Mouse (Mus musculus) stomach, postnatal 0 days (tissue): ENCODE measurements around the gene Dcbld1. TPM values are rescaled to one million over a fixed set of nuclear protein-coding genes. Genes with fewer than 3 reads are reported as not detected.
"Not testable (repeated sequence)": the region's sequence is repeated elsewhere in the genome, so short reads cannot be mapped to it uniquely, and the experiment has no call there.

Experiments
- ATAC-seq: fragments of 200-750 bp; cut with Nextera tagmentation; 2 replicates; pipeline ENCODE4 v1.8.0; 2017; ENCODE audit not compliant: low FRiP score, low TSS enrichment
- DNase-seq: peaks from one replicate; pipeline ENCODE4 v3.0.0-alpha.2; 2016; ENCODE audit warnings: low spot score
- H3K27ac ChIP-seq: fragments of 300-500 bp; sonication (generic); replicated peaks from 2 replicates; pipeline ENCODE4 v1.5.1; 2014; ENCODE audit warnings: mild to moderate bottlenecking, control low read depth
- H3K27me3 ChIP-seq: fragments of 300-500 bp; sonication (generic); 2 replicates; pipeline ENCODE4 v1.6.1; 2014; ENCODE audit warnings: low read length; ENCODE audit not compliant: control insufficient read depth, insufficient read depth
- H3K36me3 ChIP-seq: fragments of 300-500 bp; sonication (generic); 2 replicates; pipeline ENCODE4 v1.6.1; 2014; ENCODE audit warnings: low read length, mixed read lengths; ENCODE audit not compliant: control insufficient read depth, insufficient read depth
- H3K4me1 ChIP-seq: fragments of 300-500 bp; sonication (generic); replicated peaks from 2 replicates; pipeline ENCODE4 v1.6.1; 2014; ENCODE audit warnings: antibody characterized with exemption; ENCODE audit not compliant: control insufficient read depth, insufficient read depth
- H3K4me2 ChIP-seq: fragments of 300-500 bp; sonication (generic); replicated peaks from 2 replicates; pipeline ENCODE4 v1.6.1; 2014; ENCODE audit warnings: low read depth, mild to moderate bottlenecking, control low read depth, moderate library complexity
- H3K4me3 ChIP-seq: fragments of 300-500 bp; sonication (generic); 2 replicates; pipeline ENCODE4 v1.5.1; 2014; ENCODE audit warnings: low read depth, low read length, control low read depth
- H3K9ac ChIP-seq: fragments of 300-500 bp; sonication (generic); 2 replicates; pipeline ENCODE4 v1.6.1; 2014; ENCODE audit warnings: mild to moderate bottlenecking, low read length, control low read depth, mixed read lengths
- H3K9me3 ChIP-seq: fragments of 300-500 bp; sonication (generic); 2 replicates; pipeline ENCODE4 v1.6.1; 2016; ENCODE audit warnings: low read length; ENCODE audit not compliant: control insufficient read depth
- CTCF ChIP-seq: IDR thresholded peaks from 2 replicates; pipeline ENCODE4 v1.5.1; 2016; ENCODE audit warnings: antibody characterized with exemption, low read depth, mild to moderate bottlenecking, moderate library complexity
- EP300 ChIP-seq: optimal IDR thresholded peaks from 2 replicates; pipeline ENCODE3; 2016; ENCODE audit warnings: antibody characterized with exemption
- WGBS: fragments of 180-500 bp; shearing (Covaris S2); extraction: QIAGEN DNeasy Blood & Tissue Kit; methylation state at CpG from one replicate; pipeline ENCODE4 v1.1.7; 2014; 5-methylcytosine and 5-hydroxymethylcytosine counted together
- polyA plus RNA-seq: library from polyadenylated mRNA; unstranded; fragments of >200 nt; fragmentation: Nextera tagmentation; extraction: Ambion mirVana; gene quantifications from 2 replicates; pipeline ENCODE4 v1.2.1, GENCODE M21; 2015

Dcbld1 gene
- polyA plus RNA-seq, 1 experiment from 2014 or later, result 16.6 TPM

DNA sequence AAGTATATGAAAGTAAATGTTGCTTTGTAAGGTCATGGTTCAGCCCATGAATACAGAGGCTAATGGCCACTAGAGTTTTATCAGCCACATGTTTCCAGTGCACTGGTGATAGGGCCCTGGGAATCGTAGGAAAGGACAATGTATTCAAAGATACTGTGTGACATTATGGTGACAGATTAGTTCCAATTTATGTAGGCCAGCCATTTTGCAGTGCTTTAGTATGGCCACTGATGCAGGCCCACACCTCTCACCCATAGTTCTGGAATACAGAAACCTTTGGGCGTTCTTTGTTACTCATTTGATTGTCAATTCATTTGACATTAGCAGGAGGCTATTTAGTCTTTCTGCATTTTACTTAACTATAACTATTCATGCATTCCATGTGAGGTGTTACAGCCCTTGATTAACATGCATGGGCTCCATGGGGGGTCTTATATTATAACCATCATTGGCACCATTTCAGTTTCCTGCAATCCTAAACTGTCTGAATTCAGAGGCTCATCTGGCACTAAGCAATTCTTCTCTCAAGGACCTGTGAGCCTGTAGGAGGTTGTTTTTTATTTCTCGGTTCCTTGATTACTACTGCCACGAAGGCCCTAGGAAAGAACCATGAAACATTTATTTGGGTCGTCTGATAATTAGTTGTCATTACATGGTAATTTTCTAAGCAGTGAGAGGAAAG is 54.6 kb downstream of the Dcbld1 start:
- ATAC-seq, result no peak
- Histone ChIP-seq H3K4me3 (no peak overlapping the region), H3K36me3 (no peaks in the 10 kb centered on the region), H3K27me3 (no peaks in the 10 kb centered on the region), H3K9ac (no peak overlapping the region), H3K27ac (no peak overlapping the region), H3K9me3 (no peaks in the 10 kb centered on the region), H3K4me1 (no peaks in the 10 kb centered on the region), H3K4me2 (no peak overlapping the region)
- 86% methylated on average over 5 of the region's 5 CpGs for WGBS
- DNase-seq, result no peak
- TF ChIP-seq CTCF (no peak), EP300 (no peak)

DNA sequence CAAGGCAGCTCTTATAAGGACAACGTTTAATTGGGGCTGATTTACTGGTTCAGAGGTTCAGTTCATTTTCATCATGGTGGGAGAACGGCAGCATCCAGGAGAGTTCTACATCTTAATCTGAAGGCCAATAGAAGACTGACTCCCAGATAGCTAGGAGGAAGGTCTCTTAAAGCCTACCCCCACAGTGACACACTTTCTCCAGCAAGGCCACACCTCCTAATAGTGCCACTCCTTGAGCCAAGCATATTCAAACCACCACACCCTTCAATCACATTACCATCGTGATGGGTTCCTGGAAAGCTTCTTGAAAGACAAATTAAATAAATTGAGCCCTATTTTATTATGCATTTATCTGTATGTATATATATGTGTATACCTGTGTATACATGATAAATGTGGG is 55.8 kb downstream of the Dcbld1 start:
- WGBS, result 77% methylated on average over 3 of the region's 3 CpGs
- Histone ChIP-seq H3K9me3 (no peaks in the 10 kb centered on the region), H3K4me3 (no peak overlapping the region), H3K4me1 (no peaks in the 10 kb centered on the region), H3K36me3 (no peaks in the 10 kb centered on the region), H3K4me2 (no peak overlapping the region), H3K27ac (no peak overlapping the region), H3K27me3 (no peaks in the 10 kb centered on the region), H3K9ac (no peak overlapping the region)
- ATAC-seq (0 out of 2 replicates have a peak, but pooled peaks have one; percentile 32), DNase-seq (no peak)
- TF ChIP-seq CTCF, result no peak
- TF ChIP-seq EP300, result no peak

DNA sequence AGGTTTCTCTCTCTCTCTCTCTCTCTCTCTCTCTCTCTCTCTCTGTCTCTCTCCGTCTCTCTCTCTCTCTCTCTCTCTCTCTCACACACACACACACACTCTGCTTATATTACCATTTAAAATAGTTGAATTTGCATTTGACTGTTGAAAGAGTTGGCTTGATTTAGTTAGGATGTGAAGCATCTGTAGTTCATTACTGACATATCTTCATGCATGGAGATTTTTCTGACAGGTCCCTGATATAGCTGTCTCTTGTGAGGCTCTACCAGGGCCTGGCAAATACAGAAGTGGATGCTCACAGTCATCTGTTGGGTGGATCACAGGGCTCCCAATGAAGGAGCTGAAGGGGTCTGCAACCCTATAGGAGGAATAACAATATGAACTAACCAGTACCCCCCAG is 59.0 kb downstream of the Dcbld1 start:
- H3K9ac ChIP-seq, H3K27ac ChIP-seq, H3K4me2 ChIP-seq, H3K27me3 ChIP-seq, H3K36me3 ChIP-seq, ATAC-seq, H3K4me3 ChIP-seq, H3K4me1 ChIP-seq, DNase-seq, H3K9me3 ChIP-seq: not testable (repeated sequence)
- WGBS, result 80% methylated on average over 1 of the region's 1 CpGs

DNA sequence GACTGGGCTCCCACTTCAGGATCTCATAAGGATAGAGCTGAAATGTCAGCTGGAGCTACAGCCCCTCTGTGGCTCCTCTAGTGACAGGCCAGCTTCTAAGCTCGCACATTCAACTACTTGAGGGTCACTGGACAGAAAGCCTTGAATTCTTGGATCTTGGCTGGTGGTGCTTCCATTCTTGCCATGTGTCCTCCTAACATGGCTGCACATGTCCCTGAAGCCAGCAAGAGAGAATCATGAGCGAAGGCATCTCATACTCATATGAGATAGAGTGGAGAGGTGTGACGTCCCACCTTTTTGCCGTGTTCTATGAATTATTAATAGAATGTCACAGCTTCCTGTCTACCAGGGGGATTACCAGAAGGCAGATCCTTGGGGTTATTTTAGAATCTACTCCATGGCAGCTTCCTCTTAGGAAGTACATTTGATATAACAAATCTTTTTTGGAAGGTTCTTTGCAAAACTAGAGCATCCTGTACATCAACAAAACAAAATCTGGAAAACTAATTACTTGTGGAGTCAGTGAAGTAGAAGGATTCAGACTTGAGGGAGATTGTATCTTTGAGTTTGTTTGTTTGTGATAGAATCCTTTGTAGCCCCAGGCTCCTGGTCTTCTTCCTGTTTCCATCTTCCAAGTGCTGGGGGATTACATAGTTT is 60.6 kb downstream of the Dcbld1 start:
- 83% methylated on average over 4 of the region's 4 CpGs for WGBS
- H3K9me3 ChIP-seq, result no peaks in the 10 kb centered on the region
- H3K4me3 ChIP-seq, result no peak overlapping the region
- no peaks in the 10 kb centered on the region for H3K27me3 ChIP-seq
- ATAC-seq (no peak), DNase-seq (no peak)
- H3K27ac ChIP-seq, result no peak overlapping the region
- H3K9ac ChIP-seq, result no peak overlapping the region
- H3K36me3 ChIP-seq, result no peaks in the 10 kb centered on the region
- no peak overlapping the region for H3K4me2 ChIP-seq
- TF ChIP-seq CTCF (no peak), EP300 (no peak)
- H3K4me1 ChIP-seq, result no peaks in the 10 kb centered on the region

DNA sequence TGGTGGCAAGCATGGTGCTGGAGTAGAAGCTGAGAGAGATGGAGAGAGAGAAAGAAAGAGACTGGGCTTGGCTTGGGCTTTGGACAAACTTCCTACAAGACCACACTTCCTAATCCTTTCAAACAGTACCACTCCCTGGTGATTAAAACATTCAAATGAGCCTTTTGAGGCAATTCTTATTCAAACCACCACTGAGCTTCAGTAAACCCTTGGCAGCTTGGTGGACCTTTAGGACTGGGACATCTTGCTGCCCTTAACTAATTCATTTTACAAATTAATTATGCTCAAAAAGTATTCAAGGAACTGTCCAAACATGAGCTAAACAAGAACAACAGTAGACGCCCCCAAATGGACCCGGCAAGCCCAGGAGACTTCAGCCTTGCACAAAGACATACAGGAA is 62.5 kb downstream of the Dcbld1 start:
- no peaks in the 10 kb centered on the region for H3K27me3 ChIP-seq
- TF ChIP-seq CTCF (no peak), EP300 (no peak)
- WGBS, result 89% methylated on average over 2 of the region's 2 CpGs
- H3K36me3 ChIP-seq, result no peaks in the 10 kb centered on the region
- no peaks in the 10 kb centered on the region for H3K9me3 ChIP-seq
- no peak overlapping the region for H3K4me2 ChIP-seq
- no peak overlapping the region for H3K9ac ChIP-seq
- ATAC-seq (no peak), DNase-seq (no peak)
- H3K4me1 ChIP-seq, result no peaks in the 10 kb centered on the region
- H3K27ac ChIP-seq, result no peak overlapping the region
- H3K4me3 ChIP-seq, result no peak overlapping the region

DNA sequence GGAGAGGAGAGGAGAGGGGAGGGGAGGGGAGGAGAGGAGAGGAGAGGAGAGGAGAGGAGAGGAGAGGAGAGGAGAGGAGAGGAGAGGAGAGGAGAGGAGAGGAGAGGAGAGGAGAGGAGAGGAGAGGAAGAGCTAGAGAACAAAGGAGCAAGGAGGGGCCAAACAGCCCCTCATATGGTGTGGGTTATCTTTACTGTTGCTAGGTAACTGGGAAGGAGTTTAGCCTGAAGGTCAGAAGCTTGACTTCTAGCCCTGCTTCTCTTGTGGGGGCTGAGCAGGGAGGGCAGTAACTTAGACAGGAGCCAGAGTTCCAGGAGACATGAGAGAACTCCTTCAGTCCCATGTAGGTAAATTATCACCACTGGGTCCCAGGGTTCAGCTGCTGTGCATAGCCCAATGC is 65.1 kb downstream of the Dcbld1 start:
- not testable (repeated sequence) for H3K9ac ChIP-seq, H3K4me1 ChIP-seq, DNase-seq, H3K4me3 ChIP-seq, H3K9me3 ChIP-seq, H3K27me3 ChIP-seq, ATAC-seq, H3K4me2 ChIP-seq, H3K27ac ChIP-seq, H3K36me3 ChIP-seq
